Mouse (Mus musculus) ES-E14 (cell line): Measurements from ENCODE around the gene Dock2. TPM values are rescaled to one million over a fixed set of nuclear protein-coding genes. Genes with fewer than 3 reads are reported as not detected.

Experiments used
- DNase-seq: peaks from one replicate; pipeline ENCODE4 v3.0.0-alpha.2; 2013; ENCODE audit warnings: low read depth, low spot score
- H3K27ac ChIP-seq: 2 replicates; pipeline ENCODE4 v1.5.1; 2012; ENCODE audit warnings: low read depth, mild to moderate bottlenecking, low read length, moderate library complexity, mixed read lengths; ENCODE audit not compliant: poor library complexity, insufficient read depth, severe bottlenecking
- H3K36me3 ChIP-seq: 2 replicates; pipeline ENCODE4 v1.6.1; 2012; ENCODE audit warnings: mild to moderate bottlenecking, low read length, moderate library complexity, mixed read lengths; ENCODE audit not compliant: control insufficient read depth, poor library complexity, insufficient read depth, severe bottlenecking
- H3K4me1 ChIP-seq, 2 experiments: fragments of 150-350 bp in 1 of 2; sonication (generic) in 1 of 2; 2 replicates each; pipeline ENCODE4 v1.6.1; 2012; ENCODE audit warnings: low read length in 2 of 2, mild to moderate bottlenecking in 1 of 2, mixed read lengths in 1 of 2; ENCODE audit not compliant: control insufficient read depth in 2 of 2, insufficient read depth in 2 of 2, poor library complexity in 1 of 2
- H3K4me3 ChIP-seq, 2 experiments: fragments of 150-350 bp in 1 of 2; sonication (generic) in 1 of 2; 2 replicates each; pipeline ENCODE4 v1.5.1; 2012; ENCODE audit warnings: low read length in 2 of 2, low read depth in 1 of 2, mild to moderate bottlenecking in 1 of 2, mixed read lengths in 1 of 2; ENCODE audit not compliant: insufficient read depth in 1 of 2, poor library complexity in 1 of 2, severe bottlenecking in 1 of 2
- H3K9ac ChIP-seq: 2 replicates; pipeline ENCODE4 v1.6.1; 2012; ENCODE audit warnings: low read depth, mild to moderate bottlenecking, low read length, mixed read lengths; ENCODE audit not compliant: poor library complexity, insufficient read depth, severe bottlenecking
- H3K9me3 ChIP-seq: fragments of 150-350 bp; sonication (generic); 2 replicates; pipeline ENCODE4 v1.6.1; 2012; ENCODE audit warnings: low read depth, mild to moderate bottlenecking, low read length; ENCODE audit not compliant: control insufficient read depth, insufficient read depth
- CHD2 ChIP-seq: IDR thresholded peaks from 2 replicates; pipeline ENCODE4 v1.6.1; 2014; ENCODE audit warnings: mild to moderate bottlenecking, low read depth, low read length, inconsistent platforms
- HCFC1 ChIP-seq: IDR thresholded peaks from 2 replicates; pipeline ENCODE4 v1.6.1; 2012; ENCODE audit warnings: low read length, inconsistent platforms, borderline replicate concordance; ENCODE audit not compliant: insufficient read depth
- MAFK ChIP-seq: IDR thresholded peaks from 2 replicates; pipeline ENCODE4 v1.6.1; 2014; ENCODE audit warnings: mild to moderate bottlenecking, low read depth, low read length, inconsistent platforms; ENCODE audit not compliant: insufficient read depth
- ZC3H11A ChIP-seq: IDR thresholded peaks from 2 replicates; pipeline ENCODE4 v1.6.1; 2012; ENCODE audit warnings: low read depth, mild to moderate bottlenecking, inconsistent platforms, low read length, borderline replicate concordance
- ZNF384 ChIP-seq: IDR thresholded peaks from 2 replicates; pipeline ENCODE4 v1.6.1; 2012; ENCODE audit warnings: low read depth, low read length, inconsistent platforms
- in situ Hi-C, 2 experiments: fragments of 600-800 bp; cut with MboI; formaldehyde crosslinking; loops; one replicate each; pipeline ENCODE4 v1.15.1; 2025; ENCODE audit warnings: low sequenced_read_pairs in 2 of 2, inconsistent platforms in 1 of 2; ENCODE audit not compliant: unreplicated experiment in 2 of 2
- total RNA-seq: library from RNA; depleted of rRNA; stranded (reverse); fragments of 300-350 nt; gene quantifications from 2 replicates; pipeline ENCODE4 v1.2.3, GENCODE M21; 2012

Gene Dock2
- total RNA-seq, 1 experiment = 1.7 TPM

DNA sequence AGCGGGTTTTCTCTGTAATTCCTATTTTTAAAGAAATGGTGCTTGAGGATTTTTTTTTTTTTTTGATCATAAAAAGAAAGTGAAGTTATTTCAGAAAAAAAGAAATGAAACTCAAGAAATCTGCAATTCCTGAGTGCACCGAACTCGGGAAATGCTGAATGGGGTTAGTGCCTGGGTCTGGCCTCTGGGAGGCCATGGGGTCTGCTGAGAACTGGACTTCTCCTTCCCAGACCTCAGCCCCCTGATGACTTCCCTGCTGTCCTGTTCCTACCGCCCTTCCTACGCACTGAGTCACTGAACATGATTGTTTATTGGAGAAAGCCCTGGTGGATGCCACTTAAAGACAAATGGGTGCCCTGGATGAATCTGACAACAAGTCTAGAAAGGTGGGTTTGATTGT lies 356.5 kb downstream of the Dock2 start:
- H3K9ac ChIP-seq = no peak overlapping the region
- no peak for DNase-seq
- in situ Hi-C loops = no loop called here
- TF ChIP-seq ZC3H11A (no peak), HCFC1 (no peak), MAFK (no peak), ZNF384 (no peak), CHD2 (no peak)
- H3K27ac ChIP-seq = no peak overlapping the region
- H3K36me3 ChIP-seq = no peaks in the 10 kb centered on the region
- no peak overlapping the region for H3K4me3 ChIP-seq
- H3K9me3 ChIP-seq = no peaks in the 10 kb centered on the region
- peaks cover 7 to 8% of the 10 kb centered on the region in 2 experiments; a peak in 3 of 4 replicates for H3K4me1 ChIP-seq

- no peaks in the 10 kb centered on the region for H3K9me3 ChIP-seq
- peaks cover 0 to 2% of the 10 kb centered on the region in 2 experiments; a peak in 1 of 4 replicates for H3K4me1 ChIP-seq
- H3K4me3 ChIP-seq = no peak overlapping the region
- DNase-seq = no peak
- TF ChIP-seq CHD2 (no peak), HCFC1 (no peak), ZC3H11A (no peak), ZNF384 (no peak), MAFK (no peak)
- H3K9ac ChIP-seq = no peak overlapping the region
- no peaks in the 10 kb centered on the region for H3K36me3 ChIP-seq
- in situ Hi-C loops = no loop called here
- no peak overlapping the region for H3K27ac ChIP-seq
Measured at GRCm38 (mm10) chr11:34424546-34424945, 359.1 kb downstream of the Dock2 start.

GRCm38 (mm10) chr11:34421061-34421460 lies 362.6 kb downstream of the Dock2 start:
- TF ChIP-seq MAFK = no peak
- no peak for TF ChIP-seq ZNF384
- no peak for TF ChIP-seq CHD2
- no peak for TF ChIP-seq ZC3H11A
- TF ChIP-seq HCFC1 = no peak
- no peaks in the 10 kb centered on the region for H3K36me3 ChIP-seq
- in situ Hi-C loops = no loop called here

GRCm38 (mm10) chr11:34416619-34416979 lies 367.1 kb downstream of the Dock2 start:
- Histone ChIP-seq H3K4me1 (peaks cover 0 to 6% of the 10 kb centered on the region in 2 experiments; a peak in 1 of 4 replicates), H3K4me3 (no peak overlapping the region), H3K36me3 (no peaks in the 10 kb centered on the region), H3K9ac (no peak overlapping the region), H3K27ac (no peak overlapping the region), H3K9me3 (no peaks in the 10 kb centered on the region)
- TF ChIP-seq ZC3H11A (no peak), CHD2 (no peak), MAFK (no peak), HCFC1 (no peak), ZNF384 (no peak)
- DNase-seq = no peak
- in situ Hi-C loops = no loop called here

More at GRCm38 (mm10) chr11:34421061-34421460, 362.6 kb downstream of the Dock2 start:
- Histone ChIP-seq H3K27ac (no peak overlapping the region), H3K4me1 (peaks cover 0 to 5% of the 10 kb centered on the region in 2 experiments; a peak in 1 of 4 replicates), H3K9me3 (no peaks in the 10 kb centered on the region), H3K4me3 (no peak overlapping the region), H3K9ac (no peak overlapping the region)
- no peak for DNase-seq

GRCm38 (mm10) chr11:34415884-34416618 lies 367.6 kb downstream of the Dock2 start:
- H3K27ac ChIP-seq = no peak overlapping the region
- H3K4me1 ChIP-seq = peaks cover 0 to 10% of the 10 kb centered on the region in 2 experiments; a peak in 1 of 4 replicates
- H3K4me3 ChIP-seq = no peak overlapping the region
- H3K9ac ChIP-seq = no peak overlapping the region
- TF ChIP-seq MAFK (no peak), CHD2 (no peak), ZC3H11A (no peak), ZNF384 (no peak), HCFC1 (no peak)
- in situ Hi-C loops = no loop called here
- H3K9me3 ChIP-seq = no peaks in the 10 kb centered on the region
- DNase-seq = no peak
- no peaks in the 10 kb centered on the region for H3K36me3 ChIP-seq
